Mouse (Mus musculus): ENCODE results near the gene Gstm7. TPM values are rescaled to one million over a fixed set of nuclear protein-coding genes. Genes with fewer than 3 reads are reported as not detected.

Gene Gstm7
- total and polyA plus RNA-seq, 3 experiments = not detected

- no peaks in the 10 kb centered on the region for H3K9me3 ChIP-seq (replicated peaks)
- peaks cover 8% of the 10 kb centered on the region; the same call in 1 of the 2 replicates for H3K27me3 ChIP-seq (ENCODE audit: insufficient read depth, low read length)
- H3K4me1 ChIP-seq (ENCODE audit: insufficient read depth, low read depth, low read length) = no peaks in the 10 kb centered on the region
- DNase-seq (ENCODE audit: low spot score) = no peak
- no peak for TF ChIP-seq POLR2AphosphoS5 (IDR thresholded peaks at IDR 0.05; ENCODE audit: insufficient replicate concordance, low read depth, low read length)
- TF ChIP-seq CTCF (IDR thresholded peaks at IDR 0.05; ENCODE audit: low read depth, low read length) = no peak
- no peak for TF ChIP-seq GATA1 (IDR thresholded peaks at IDR 0.05; ENCODE audit: borderline replicate concordance, low read length)
- TF ChIP-seq GATA2 (IDR thresholded peaks at IDR 0.05; ENCODE audit: borderline replicate concordance, low read depth, low read length) = no peak
- no peak for TF ChIP-seq TAL1 (conservative IDR thresholded peaks at IDR 0.05; ENCODE audit: low read depth, low read length)
- ATAC-seq (ENCODE audit: extremely low read depth, insufficient number of reproducible peaks, low FRiP score, poor library complexity, severe bottlenecking) = no peak
- no peak overlapping the region for H3K4me3 ChIP-seq (ENCODE audit: low read depth, low read length)
- H3K36me3 ChIP-seq (replicated peaks) = no peaks in the 10 kb centered on the region
Measured at GRCm38 (mm10) chr3:107932128-107932527, 511 bp upstream of the Gstm7 start.

GRCm38 (mm10) chr3:107931134-107931533 lies 483 bp downstream of the Gstm7 start:
- DNase-seq (ENCODE audit: low spot score) (no peak), ATAC-seq (ENCODE audit: extremely low read depth, insufficient number of reproducible peaks, low FRiP score, poor library complexity, severe bottlenecking) (no peak)
- no peak overlapping the region for H3K4me3 ChIP-seq (ENCODE audit: low read depth, low read length)
- no peaks in the 10 kb centered on the region for H3K9me3 ChIP-seq (replicated peaks)
- no peak for TF ChIP-seq CTCF (IDR thresholded peaks at IDR 0.05; ENCODE audit: low read depth, low read length)
- no peak for TF ChIP-seq GATA1 (IDR thresholded peaks at IDR 0.05; ENCODE audit: borderline replicate concordance, low read length)
- no peak for TF ChIP-seq POLR2AphosphoS5 (IDR thresholded peaks at IDR 0.05; ENCODE audit: insufficient replicate concordance, low read depth, low read length)
- peaks cover 10% of the 10 kb centered on the region for H3K27me3 ChIP-seq (ENCODE audit: insufficient read depth, low read length)
- no peaks in the 10 kb centered on the region for H3K36me3 ChIP-seq (replicated peaks)
- H3K4me1 ChIP-seq (ENCODE audit: insufficient read depth, low read depth, low read length) = no peaks in the 10 kb centered on the region

GRCm38 (mm10) chr3:107929731-107930130 lies 1.9 kb downstream of the Gstm7 start:
- no peak overlapping the region for H3K4me3 ChIP-seq (ENCODE audit: low read depth, low read length)

GRCm38 (mm10) chr3:107929243-107929642 lies 2.4 kb downstream of the Gstm7 start:
- Histone ChIP-seq H3K36me3 (replicated peaks) (no peaks in the 10 kb centered on the region), H3K4me3 (ENCODE audit: low read depth, low read length) (no peak overlapping the region), H3K27me3 (ENCODE audit: insufficient read depth, low read length) (peaks cover 11% of the 10 kb centered on the region), H3K4me1 (ENCODE audit: insufficient read depth, low read depth, low read length) (no peaks in the 10 kb centered on the region), H3K9me3 (replicated peaks) (no peaks in the 10 kb centered on the region)
- DNase-seq (ENCODE audit: low spot score) = no peak
- TF ChIP-seq POLR2AphosphoS5 (IDR thresholded peaks at IDR 0.05; ENCODE audit: insufficient replicate concordance, low read depth, low read length) = no peak
- TF ChIP-seq GATA2 (IDR thresholded peaks at IDR 0.05; ENCODE audit: borderline replicate concordance, low read depth, low read length) = no peak
- no peak for TF ChIP-seq TAL1 (conservative IDR thresholded peaks at IDR 0.05; ENCODE audit: low read depth, low read length)
- no peak for TF ChIP-seq GATA1 (IDR thresholded peaks at IDR 0.05; ENCODE audit: borderline replicate concordance, low read length)
- no peak for TF ChIP-seq CTCF (IDR thresholded peaks at IDR 0.05; ENCODE audit: low read depth, low read length)
- ATAC-seq (ENCODE audit: extremely low read depth, insufficient number of reproducible peaks, low FRiP score, poor library complexity, severe bottlenecking) = no peak

More at GRCm38 (mm10) chr3:107929731-107930130, 1.9 kb downstream of the Gstm7 start:
- no peak for TF ChIP-seq TAL1 (conservative IDR thresholded peaks at IDR 0.05; ENCODE audit: low read depth, low read length)
- TF ChIP-seq GATA2 (IDR thresholded peaks at IDR 0.05; ENCODE audit: borderline replicate concordance, low read depth, low read length) = no peak
- H3K27me3 ChIP-seq (ENCODE audit: insufficient read depth, low read length) = peaks cover 11% of the 10 kb centered on the region
- DNase-seq (ENCODE audit: low spot score) (no peak), ATAC-seq (ENCODE audit: extremely low read depth, insufficient number of reproducible peaks, low FRiP score, poor library complexity, severe bottlenecking) (no peak)
- H3K4me1 ChIP-seq (ENCODE audit: insufficient read depth, low read depth, low read length) = no peaks in the 10 kb centered on the region
- no peaks in the 10 kb centered on the region for H3K36me3 ChIP-seq (replicated peaks)
- no peaks in the 10 kb centered on the region for H3K9me3 ChIP-seq (replicated peaks)

GRCm38 (mm10) chr3:107928691-107929090 lies 2.9 kb downstream of the Gstm7 start:
- no peaks in the 10 kb centered on the region for H3K36me3 ChIP-seq (replicated peaks)
- TF ChIP-seq GATA2 (IDR thresholded peaks at IDR 0.05; ENCODE audit: borderline replicate concordance, low read depth, low read length) (no peak), GATA1 (IDR thresholded peaks at IDR 0.05; ENCODE audit: borderline replicate concordance, low read length) (no peak), CTCF (IDR thresholded peaks at IDR 0.05; ENCODE audit: low read depth, low read length) (no peak), POLR2AphosphoS5 (IDR thresholded peaks at IDR 0.05; ENCODE audit: insufficient replicate concordance, low read depth, low read length) (no peak), TAL1 (conservative IDR thresholded peaks at IDR 0.05; ENCODE audit: low read depth, low read length) (no peak)
- H3K27me3 ChIP-seq (ENCODE audit: insufficient read depth, low read length) = peaks cover 11% of the 10 kb centered on the region
- no peaks in the 10 kb centered on the region for H3K9me3 ChIP-seq (replicated peaks)
- H3K4me1 ChIP-seq (ENCODE audit: insufficient read depth, low read depth, low read length) = no peaks in the 10 kb centered on the region
- ATAC-seq (ENCODE audit: extremely low read depth, insufficient number of reproducible peaks, low FRiP score, poor library complexity, severe bottlenecking) (no peak), DNase-seq (ENCODE audit: low spot score) (no peak)
- no peak overlapping the region for H3K4me3 ChIP-seq (ENCODE audit: low read depth, low read length)

GRCm38 (mm10) chr3:107927841-107928240 lies 3.8 kb downstream of the Gstm7 start:
- H3K9me3 ChIP-seq (replicated peaks) = no peaks in the 10 kb centered on the region
- DNase-seq (ENCODE audit: low spot score) (no peak), ATAC-seq (ENCODE audit: extremely low read depth, insufficient number of reproducible peaks, low FRiP score, poor library complexity, severe bottlenecking) (no peak)
- H3K36me3 ChIP-seq (replicated peaks) = no peaks in the 10 kb centered on the region
- TF ChIP-seq POLR2AphosphoS5 (IDR thresholded peaks at IDR 0.05; ENCODE audit: insufficient replicate concordance, low read depth, low read length) = no peak
- TF ChIP-seq CTCF (IDR thresholded peaks at IDR 0.05; ENCODE audit: low read depth, low read length) = no peak
- no peak for TF ChIP-seq GATA2 (IDR thresholded peaks at IDR 0.05; ENCODE audit: borderline replicate concordance, low read depth, low read length)
- no peak for TF ChIP-seq GATA1 (IDR thresholded peaks at IDR 0.05; ENCODE audit: borderline replicate concordance, low read length)
- no peak for TF ChIP-seq TAL1 (conservative IDR thresholded peaks at IDR 0.05; ENCODE audit: low read depth, low read length)
- peaks cover 6% of the 10 kb centered on the region for H3K27me3 ChIP-seq (ENCODE audit: insufficient read depth, low read length)
- H3K4me3 ChIP-seq (ENCODE audit: low read depth, low read length) = no peak overlapping the region
- no peaks in the 10 kb centered on the region for H3K4me1 ChIP-seq (ENCODE audit: insufficient read depth, low read depth, low read length)

- no peaks in the 10 kb centered on the region for H3K4me1 ChIP-seq (ENCODE audit: insufficient read depth, low read depth, low read length)
- no peak overlapping the region for H3K4me3 ChIP-seq (ENCODE audit: low read depth, low read length)
- no peaks in the 10 kb centered on the region for H3K36me3 ChIP-seq (replicated peaks)
- DNase-seq (ENCODE audit: low spot score) (no peak), ATAC-seq (ENCODE audit: extremely low read depth, insufficient number of reproducible peaks, low FRiP score, poor library complexity, severe bottlenecking) (no peak)
- TF ChIP-seq TAL1 (conservative IDR thresholded peaks at IDR 0.05; ENCODE audit: low read depth, low read length) (no peak), GATA2 (IDR thresholded peaks at IDR 0.05; ENCODE audit: borderline replicate concordance, low read depth, low read length) (no peak), CTCF (IDR thresholded peaks at IDR 0.05; ENCODE audit: low read depth, low read length) (no peak), GATA1 (IDR thresholded peaks at IDR 0.05; ENCODE audit: borderline replicate concordance, low read length) (no peak), POLR2AphosphoS5 (IDR thresholded peaks at IDR 0.05; ENCODE audit: insufficient replicate concordance, low read depth, low read length) (no peak)
- peaks cover 6% of the 10 kb centered on the region for H3K27me3 ChIP-seq (ENCODE audit: insufficient read depth, low read length)
- H3K9me3 ChIP-seq (replicated peaks) = no peaks in the 10 kb centered on the region
Measured at GRCm38 (mm10) chr3:107925335-107925734, 6.3 kb downstream of the Gstm7 start.
